Mouse (Mus musculus) yolk sac, embryonic 10.5 days (tissue): ENCODE measurements at regions not wholly inside any gene's neighbourhood (a gene's known extent, or its start where the extent isn't known, plus 50 kb on each side); places are given as distances from the start of the nearest gene placed in this dataset.

Experiments used
- DNase-seq: peaks from one replicate; pipeline ENCODE4 v3.0.0-alpha.2; 2017; ENCODE audit warnings: low spot score

DNA sequence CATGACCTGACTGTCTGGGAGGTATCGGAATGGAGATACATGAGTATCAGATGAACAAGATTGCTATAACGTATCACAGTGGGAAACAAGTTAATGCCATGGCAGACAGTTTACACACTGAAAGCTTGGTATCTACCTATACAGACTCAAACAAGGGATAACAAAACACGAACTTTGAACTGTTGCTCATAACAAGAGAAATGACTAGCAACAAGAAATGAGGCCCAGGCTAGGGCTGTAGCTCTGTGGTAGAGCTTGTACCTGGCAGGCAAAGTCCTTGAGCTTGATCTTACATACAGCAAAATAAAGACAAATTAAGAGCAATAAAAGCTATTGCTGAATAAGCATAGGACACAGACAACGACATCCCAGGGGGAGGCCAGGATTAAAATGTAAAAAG, 172.4 kb upstream of the Pln start:
- no peak for DNase-seq

DNA sequence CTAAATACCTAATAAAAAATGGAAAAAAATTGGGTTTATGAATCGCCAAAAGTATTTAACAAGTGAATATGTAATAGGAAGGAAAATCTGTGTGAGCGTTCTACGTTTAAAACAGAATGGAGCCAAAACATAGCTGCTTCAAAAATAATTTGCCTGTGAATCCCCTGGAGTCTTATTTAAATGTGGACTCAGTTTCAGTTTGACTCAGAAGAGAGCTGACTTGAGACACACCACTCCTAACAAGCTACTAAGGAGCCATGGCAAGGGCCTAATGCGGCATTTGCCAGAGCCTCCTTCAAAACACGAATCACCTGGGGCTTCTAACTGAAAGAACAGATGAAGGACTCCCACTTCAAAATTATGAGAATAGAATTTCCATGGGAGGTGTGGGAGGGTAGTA, 169.7 kb upstream of the Pln start:
- DNase-seq = no peak

DNA sequence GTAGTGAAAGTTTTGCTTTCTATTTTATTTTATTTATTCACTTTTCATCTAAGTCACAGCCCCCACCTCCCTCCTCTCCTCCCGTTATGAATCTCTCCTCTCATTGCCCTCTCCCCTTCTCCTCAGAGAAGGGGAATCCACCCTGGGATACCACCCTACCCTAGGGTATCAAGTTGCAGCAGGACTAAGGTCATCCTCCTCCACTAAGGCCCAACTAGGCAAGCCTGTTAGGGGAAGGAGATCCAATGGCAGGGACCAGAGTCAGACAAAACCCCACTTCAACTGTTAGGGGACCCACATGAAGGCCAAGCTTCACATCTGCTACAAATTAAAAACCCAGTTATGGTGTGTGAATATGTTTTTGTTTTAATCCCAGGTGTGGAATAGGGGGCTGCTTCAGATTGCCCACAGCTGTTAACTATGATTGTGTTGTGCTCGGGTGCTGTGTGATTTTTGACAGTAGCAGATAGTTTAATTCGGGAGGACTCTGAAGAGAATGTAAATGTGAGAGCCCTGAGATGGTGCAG, 163.4 kb upstream of the Pln start:
- no peak for DNase-seq

DNA sequence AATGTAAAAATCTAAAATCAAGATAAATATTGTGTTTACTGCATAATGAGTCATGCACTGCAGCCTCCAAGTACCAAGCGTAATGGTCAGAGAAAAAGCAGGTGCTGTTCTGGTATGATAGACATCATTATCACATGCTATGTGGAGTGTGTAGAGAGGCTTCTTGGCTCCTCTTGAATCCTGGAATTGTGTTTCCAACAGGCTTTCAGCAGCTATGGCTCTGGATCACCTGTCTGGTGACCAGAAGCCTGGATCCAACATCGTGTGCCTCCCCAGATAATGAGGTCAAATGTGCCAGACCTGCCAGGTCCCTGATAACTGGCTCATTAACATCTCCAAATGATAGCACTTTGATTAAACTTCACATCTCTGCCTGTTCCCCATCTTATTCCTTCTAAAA, 161.5 kb upstream of the Pln start:
- no peak for DNase-seq

DNA sequence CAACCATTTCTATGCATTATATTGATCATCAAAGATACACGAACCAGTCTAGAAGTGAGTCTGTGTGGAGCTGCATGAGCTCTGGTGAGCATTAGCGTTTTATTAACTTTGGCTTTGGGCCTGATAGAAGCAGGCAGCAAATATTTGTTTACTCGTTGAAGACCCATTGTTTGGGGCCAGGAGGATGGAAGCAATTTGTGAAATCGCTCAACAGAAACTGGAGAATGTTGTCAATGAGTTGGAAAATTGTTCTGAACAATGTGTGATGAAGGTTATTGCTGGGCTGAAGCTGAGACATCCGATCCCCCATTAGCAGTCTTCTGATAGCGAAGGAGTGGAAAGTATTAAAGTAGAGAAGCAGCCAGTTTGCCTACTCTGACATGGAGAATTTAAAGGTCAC, 158.9 kb upstream of the Pln start:
- DNase-seq = no peak

DNA sequence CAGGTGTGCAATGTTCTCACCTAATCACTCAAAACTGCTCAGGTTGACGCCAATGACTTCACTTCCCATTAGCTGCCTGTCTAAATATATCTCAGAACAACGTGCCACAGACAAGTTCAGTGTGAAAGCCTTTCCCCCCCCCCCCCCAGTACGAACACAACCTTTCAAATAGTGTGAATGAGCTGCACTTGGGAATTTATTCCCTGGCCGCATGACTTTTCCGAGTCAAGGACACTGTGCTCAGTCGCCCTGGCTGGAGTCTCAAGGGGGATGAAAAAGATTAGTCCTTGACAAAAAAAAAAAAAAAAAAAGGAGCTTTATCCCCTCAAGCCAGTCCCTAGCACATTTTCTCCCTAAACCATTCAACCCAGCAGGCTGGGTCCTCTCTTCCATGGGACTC, 158.4 kb upstream of the Pln start:
- no peak for DNase-seq

DNA sequence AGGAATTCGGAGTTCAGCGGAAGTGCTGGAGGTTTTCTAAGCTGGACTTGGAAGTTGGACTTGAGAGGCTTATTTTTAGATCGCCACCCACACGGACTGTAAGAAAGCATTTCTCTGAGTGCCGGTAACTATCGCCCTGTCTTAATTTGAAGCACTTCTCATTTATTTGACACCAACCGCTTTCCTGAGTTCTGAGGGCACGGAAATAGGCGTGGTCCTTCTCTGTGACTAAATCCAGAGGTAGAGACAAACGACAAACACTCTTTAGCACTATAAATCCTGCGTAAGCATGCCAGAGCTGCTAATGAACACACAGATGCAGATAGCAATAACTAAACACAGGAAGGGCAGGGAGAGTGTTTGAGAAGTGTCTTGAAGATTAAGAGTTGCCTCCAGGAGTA, 156.7 kb upstream of the Pln start:
- DNase-seq = peak; percentile 26

DNA sequence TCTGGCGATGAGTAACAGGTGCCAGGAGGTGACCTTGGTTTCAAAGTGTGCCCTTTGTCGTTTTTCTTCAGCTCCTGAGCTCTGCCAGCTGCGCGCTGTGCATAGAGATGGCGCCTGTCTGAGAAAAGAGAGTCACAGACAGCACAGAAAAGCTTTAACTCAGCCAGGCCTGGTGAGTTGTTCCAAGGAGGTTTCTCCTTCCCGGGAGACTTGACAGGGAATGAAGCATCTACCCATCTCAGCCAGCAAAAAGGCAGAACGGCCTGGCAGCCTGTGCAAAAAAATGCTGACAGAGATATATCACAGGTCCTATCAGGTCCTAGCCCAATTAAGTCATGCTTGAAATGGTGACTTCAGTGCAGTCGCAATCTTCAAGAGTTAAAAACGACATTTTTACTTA, 156.1 kb upstream of the Pln start:
- DNase-seq = no peak

DNA sequence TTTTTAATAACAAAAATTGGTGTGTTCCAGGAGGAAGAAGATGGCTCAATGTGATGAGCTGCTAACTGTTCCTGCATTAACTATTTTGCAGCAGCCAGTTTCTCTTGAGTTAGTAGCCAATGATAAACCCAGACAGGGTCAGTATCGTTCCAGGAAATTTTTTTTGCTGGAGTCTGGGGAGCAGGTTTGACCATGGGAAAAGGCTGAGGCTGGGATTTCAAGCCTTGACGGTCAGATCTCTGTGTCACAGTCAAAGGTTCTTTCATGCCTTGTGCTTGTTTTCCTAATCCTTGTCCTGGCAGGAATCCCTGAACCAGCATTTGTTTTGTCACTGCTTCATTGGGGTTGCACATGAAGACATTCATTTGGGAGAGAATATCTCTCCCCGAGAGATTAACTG, 129.0 kb upstream of the Pln start:
- DNase-seq = no peak

DNA sequence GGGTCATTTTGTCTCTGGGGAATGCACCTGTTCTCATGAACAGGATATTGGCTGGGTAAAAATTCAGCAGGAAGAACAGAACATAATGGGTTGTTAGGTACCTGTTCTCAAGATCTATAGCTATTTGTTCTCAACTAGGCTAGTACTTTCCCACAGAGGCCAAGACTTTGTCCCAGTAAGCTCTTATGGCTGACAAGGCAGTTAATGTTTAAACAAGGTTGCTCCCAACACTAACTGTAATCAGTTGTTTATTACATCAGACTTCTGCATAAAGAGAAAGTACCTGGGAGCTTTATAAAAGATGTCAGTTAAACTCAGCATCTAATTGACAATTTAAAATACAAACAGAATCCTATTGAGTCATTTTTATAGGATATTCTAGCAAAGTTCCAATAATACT, 127.6 kb upstream of the Pln start:
- DNase-seq = no peak
